Mouse (Mus musculus) sigmoid colon, adult 10 weeks (tissue): ENCODE results near the gene Fam90a1a. TPM values are rescaled to one million over a fixed set of nuclear protein-coding genes. Genes with fewer than 3 reads are reported as not detected.

Source experiments
- polyA plus RNA-seq: library from polyadenylated mRNA; stranded (reverse); fragments of 350-450 nt; fragmentation: Illumina TruSeq; extraction: RNeasy Lipid Tissue Mini Kit (QIAGEN cat#74804); gene quantifications from one replicate; pipeline ENCODE4 v1.2.3, GENCODE M21; 2014; ENCODE audit warnings: low read depth, low replicate concordance

The Fam90a1a gene
- polyA plus RNA-seq: not detected

GRCm38 (mm10) chr8:21958414-21958813 is at the start of gene Fam90a1a:
Gene Fam90a1a, plus strand, starts transcription at chr8:21958714.

DNA sequence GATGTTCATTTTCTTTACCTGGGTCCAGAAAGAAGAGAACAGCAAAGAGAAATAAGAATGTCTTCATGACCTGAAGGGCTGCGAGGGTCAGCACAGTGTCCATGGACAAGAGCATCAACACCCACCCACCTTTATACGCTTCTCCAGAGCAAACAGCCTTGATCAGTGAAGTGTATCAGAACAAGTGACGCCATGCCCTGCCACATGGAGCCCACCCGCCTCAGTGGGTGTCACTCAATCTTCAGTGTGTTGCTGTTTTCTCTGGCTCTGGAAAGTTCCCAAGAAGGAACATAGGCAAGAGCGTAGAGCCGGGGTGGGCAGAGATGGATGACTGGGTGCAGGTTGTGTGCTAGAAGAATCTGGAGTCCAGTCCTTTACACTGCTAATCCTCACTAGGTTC is 25.9 kb upstream of the Fam90a1a start, which contains the start of gene Defb15:
TSS of gene Defb15 (minus strand) at position 101 of the 400 bp plus-strand sequence.

GRCm38 (mm10) chr8:21938052-21938451 is 20.5 kb upstream of the Fam90a1a start, which contains the start of gene Defb35:
Gene Defb35, plus strand, starts transcription at chr8:21938352.

DNA sequence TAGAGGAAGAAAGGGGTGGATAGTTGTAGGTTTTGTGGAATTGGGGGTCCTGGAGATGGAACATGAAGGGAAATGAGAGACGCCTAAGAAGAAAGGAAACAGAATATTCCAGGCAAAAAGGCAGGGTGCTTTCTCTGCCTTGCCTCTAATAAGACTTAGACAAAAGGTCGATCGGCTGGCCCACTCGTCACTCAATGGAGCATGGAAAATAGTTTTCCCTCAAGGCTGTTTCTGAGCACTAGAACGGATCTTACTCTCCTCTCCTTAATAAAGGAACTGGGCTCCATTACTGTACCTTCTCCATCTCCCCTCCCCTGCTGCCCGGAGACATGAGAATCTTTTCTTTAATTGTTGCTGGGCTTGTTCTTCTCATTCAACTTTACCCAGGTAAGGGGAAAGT is 12.1 kb upstream of the Fam90a1a start, which contains the start of gene Defb13:
TSS of gene Defb13 (plus strand) at position 301 of the 400 bp plus-strand sequence.

DNA sequence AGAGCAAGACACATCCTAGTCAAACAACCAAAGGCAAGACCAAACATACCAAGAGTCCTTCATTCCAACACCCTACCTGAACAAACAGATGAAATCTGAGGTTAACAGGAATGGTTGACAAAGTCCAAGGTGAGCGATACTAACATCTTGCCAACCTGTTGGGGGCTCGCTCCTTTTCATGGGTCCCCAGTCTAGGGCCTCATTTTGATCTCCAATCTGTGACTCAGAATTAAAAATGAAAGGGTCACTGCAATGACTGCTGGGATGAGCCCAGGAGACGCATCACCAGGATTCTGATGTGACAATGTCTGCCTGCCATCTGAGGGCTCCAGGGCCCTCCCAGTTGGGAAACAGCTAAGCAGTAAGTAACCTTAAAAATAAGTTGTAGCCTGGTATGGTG is 11.0 kb downstream of the Fam90a1a start, which contains the start of gene Ccdc70:
TSS of gene Ccdc70 (plus strand) at position 301 of the 400 bp plus-strand sequence.

Other genes with a start within 250 kb of the Fam90a1a start
- not detected for gene Defa24, start 224.2 kb upstream of the Fam90a1a start, polyA plus RNA-seq
- not detected for gene Defb50, start 135.2 kb upstream of the Fam90a1a start, polyA plus RNA-seq
- not detected for gene Defb2, start 118.8 kb upstream of the Fam90a1a start, polyA plus RNA-seq
- gene Defb10, start 99.8 kb upstream of the Fam90a1a start, polyA plus RNA-seq: not detected
- gene Defb9, start 73.3 kb upstream of the Fam90a1a start, polyA plus RNA-seq: not detected
- gene Defb11, start 52.3 kb upstream of the Fam90a1a start, polyA plus RNA-seq: not detected
- not detected for gene Defb15, start 26.0 kb upstream of the Fam90a1a start, polyA plus RNA-seq
- not detected for gene Defb35, start 20.4 kb upstream of the Fam90a1a start, polyA plus RNA-seq
- gene Defb13, start 12.0 kb upstream of the Fam90a1a start, polyA plus RNA-seq: not detected
- gene Ccdc70, start 11.1 kb downstream of the Fam90a1a start, polyA plus RNA-seq: not detected
- gene Atp7b, start 101.6 kb downstream of the Fam90a1a start, polyA plus RNA-seq: 0.13 TPM
- 32.0 TPM for gene Alg11, start 102.0 kb downstream of the Fam90a1a start, polyA plus RNA-seq
- 3.2 TPM for gene Nek5, start 166.3 kb downstream of the Fam90a1a start, polyA plus RNA-seq
- gene Nek3, start 207.7 kb downstream of the Fam90a1a start, polyA plus RNA-seq: 9.4 TPM
- gene Ckap2, start 227.1 kb downstream of the Fam90a1a start, polyA plus RNA-seq: 19.8 TPM
- gene Vps36, start 234.1 kb downstream of the Fam90a1a start, polyA plus RNA-seq: 35.3 TPM